Mouse (Mus musculus) right cerebral cortex, postnatal 4 days (tissue): ENCODE measurements around the gene Vmn2r96.
"Not testable (repeated sequence)": the region's sequence is repeated elsewhere in the genome, so short reads cannot be mapped to it uniquely, and the experiment has no call there.

ENCODE experiments used
- DNase-seq: peaks from one replicate; pipeline ENCODE4 v3.0.0-alpha.2; 2022

Gene Vmn2r96

DNA sequence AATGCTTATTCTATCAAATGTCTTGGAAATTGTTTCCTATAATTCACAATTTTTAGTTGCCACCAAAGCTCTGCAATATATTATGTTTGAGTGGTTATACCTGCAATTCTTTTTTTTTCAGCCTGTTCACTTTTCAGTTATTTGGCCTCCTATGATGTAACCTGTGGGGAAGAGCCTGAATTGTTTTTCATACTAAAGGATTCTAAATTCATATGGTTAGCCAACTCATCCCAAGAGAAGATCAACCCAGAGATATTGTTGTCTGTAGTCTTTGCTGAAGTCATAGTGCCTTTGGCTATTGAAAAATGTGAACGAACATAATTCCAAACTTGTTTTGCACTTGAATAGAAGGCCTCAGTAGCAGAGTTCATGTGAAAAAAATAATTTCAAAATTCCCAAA lies at the start of gene Vmn2r96:
Vmn2r96 (plus strand) TSS at position 301 of the 400 bp plus-strand sequence.
- DNase-seq, result not testable (repeated sequence)

DNA sequence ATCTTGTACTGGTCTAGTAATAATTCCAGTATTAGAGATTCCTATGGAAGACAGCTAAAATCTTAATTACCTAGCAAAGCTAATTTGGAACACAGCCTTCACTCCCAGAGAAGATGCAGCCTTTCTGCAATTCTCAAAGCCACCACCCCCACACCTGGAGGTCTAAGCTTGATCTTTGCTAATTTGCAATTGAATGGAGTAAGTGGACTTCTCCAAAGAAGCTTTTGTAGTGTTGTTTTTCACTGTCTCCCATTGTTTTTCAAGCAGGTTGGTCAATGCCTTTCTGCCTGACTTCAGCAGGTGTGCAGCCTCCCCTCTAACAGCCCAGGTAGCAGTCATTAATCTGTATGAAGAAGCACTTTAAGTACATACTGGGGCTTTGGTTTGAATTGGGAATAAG lies 49.6 kb upstream of the Vmn2r96 start:
- no peak for DNase-seq

DNA sequence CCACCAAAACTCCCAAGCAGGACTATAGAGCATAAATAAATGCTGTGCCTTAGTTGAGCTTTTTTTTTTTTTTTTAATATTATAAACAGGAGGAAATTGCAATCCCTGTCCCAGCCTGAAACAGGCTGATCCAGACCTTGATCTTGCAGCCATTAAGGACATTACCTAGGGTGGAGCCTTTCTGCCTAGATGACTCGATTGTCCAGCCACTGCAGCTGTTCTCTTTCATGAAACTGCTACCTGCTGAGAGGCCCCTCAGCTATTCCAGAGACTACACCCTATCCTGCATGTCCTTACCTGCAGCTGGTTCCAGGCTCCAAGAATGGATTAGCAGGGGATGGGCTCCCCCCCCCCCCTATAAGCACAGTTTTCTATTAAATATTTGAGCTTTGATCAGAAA lies 49.0 kb upstream of the Vmn2r96 start:
- no peak for DNase-seq

DNA sequence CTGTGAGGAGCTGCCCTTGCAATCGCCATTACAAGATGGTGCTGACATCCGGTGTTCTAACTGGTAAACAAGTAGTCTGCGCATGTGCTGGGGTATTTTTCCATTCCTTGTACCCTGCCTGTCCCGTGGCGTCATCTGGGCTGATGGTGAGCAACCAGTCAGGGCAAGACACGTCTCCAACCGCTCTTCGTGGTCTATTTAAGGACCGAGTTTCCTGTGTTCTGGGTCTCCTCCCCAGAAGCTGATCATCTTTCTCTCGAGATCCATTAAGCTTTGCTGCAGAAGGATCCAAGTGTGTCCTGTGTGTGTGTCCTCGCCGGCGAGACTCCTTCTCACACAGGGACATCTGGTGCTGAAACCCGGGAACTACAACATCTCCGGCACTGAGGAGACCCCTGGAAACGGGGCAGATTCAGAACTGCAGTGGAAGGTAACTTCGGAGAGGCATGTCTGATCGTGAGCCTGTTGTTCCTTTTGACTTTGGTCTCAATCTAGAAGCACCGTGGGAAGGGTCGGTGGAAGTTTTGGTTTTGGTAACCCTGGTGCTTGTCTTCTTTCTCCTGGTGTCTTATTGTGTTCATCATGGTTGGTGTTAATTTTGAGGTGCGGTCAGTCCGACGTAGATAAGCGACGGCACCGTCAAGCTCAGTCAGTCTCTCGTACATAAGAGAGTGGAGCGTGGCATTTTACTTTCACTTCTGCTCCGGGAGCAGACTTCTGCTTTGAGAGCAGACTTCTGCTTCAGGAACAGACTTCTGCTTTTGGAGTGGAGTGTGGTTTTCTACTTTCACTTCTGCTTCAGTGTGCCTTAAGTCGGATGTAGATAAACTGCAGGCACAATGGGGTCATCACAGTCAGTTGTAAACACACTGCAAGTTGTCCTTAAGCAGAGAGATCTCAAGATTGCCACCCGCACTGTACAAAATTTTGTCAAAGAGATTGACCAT lies 14.5 kb upstream of the Vmn2r96 start:
- DNase-seq, result not testable (repeated sequence)

DNA sequence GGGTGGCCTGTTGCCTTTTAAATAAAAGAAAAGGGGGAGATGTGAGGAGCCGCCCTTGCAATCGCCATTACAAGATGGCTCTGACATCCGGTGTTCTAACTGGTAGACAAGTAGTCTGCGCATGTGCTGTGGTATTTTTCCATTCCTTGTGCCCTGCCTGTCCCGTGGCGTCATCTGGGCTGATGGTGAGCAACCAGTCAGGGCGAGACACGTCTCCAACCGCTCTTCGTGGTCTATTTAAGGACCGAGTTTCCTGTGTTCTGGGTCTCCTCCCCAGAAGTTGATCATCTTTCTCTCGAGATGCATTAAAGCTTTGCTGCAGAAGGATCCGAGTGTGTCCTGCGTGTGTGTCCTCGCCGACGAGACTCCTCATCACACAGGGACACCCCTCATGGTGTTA lies 6.8 kb upstream of the Vmn2r96 start:
- DNase-seq, result not testable (repeated sequence)

DNA sequence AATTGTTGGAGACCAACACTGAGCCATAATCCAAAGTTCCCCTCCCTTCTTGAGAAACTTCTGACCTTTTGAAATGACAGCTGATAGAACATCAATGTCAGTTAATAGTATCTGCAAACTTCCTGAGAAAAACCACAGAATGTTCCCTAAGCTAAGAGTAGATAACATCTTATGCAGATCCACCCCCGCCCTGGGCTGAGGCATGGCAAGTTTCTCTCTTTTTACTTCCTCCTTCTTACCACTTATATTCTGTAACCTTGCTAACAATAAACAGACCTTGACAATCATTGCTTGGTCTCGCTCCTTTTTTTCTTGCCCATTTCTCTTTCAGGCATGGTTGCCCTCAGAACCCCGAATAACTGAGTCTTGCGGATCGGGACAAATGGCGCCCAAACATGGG lies 42.2 kb downstream of the Vmn2r96 start:
- not testable (repeated sequence) for DNase-seq

DNA sequence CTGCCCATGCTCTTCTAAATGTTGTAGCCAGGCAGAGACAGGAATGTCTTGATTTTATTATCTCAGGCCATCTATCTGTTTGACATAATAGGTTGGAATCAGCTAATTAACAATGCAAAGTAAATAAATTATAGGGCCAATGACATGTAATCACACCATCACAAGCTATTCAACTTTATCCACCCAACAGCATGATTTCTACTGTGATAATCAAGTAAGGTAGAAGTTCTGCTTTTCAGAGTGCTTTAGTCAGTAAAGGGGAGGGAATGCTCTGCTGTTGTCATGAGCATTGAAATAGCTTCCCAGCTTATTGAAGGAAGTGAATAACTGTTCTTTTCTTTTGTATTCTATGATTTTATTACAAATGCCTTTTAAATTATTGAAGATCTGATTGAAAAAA lies 53.6 kb downstream of the Vmn2r96 start:
- DNase-seq, result no peak
